Mouse (Mus musculus): ENCODE measurements around the gene Grb10.

GRCm38 (mm10) chr11:11895479-11895878 is 143.0 kb downstream of the Grb10 start:
- TF ChIP-seq POLR2A (IDR thresholded peaks at IDR 0.05; ENCODE audit: control insufficient read depth, low read depth, low read length), result no peak
- no peak for TF ChIP-seq CTCF (IDR thresholded peaks at IDR 0.05; ENCODE audit: control insufficient read depth, insufficient read depth, insufficient replicate concordance, low read depth, low read length)

All from testis, adult 2 months (tissue).